Mouse (Mus musculus) urinary bladder, postnatal 14 days (tissue): ENCODE measurements at regions not wholly inside any gene's neighbourhood (a gene's known extent, or its start where the extent isn't known, plus 50 kb on each side); places are given as distances from the start of the nearest gene placed in this dataset.
"Not testable (repeated sequence)": the region's sequence is repeated elsewhere in the genome, so short reads cannot be mapped to it uniquely, and the experiment has no call there.

Experiments used
- DNase-seq: peaks from one replicate; pipeline ENCODE4 v3.0.0; 2021; ENCODE audit warnings: low spot score

GRCm38 (mm10) chr10:118602922-118603321 is 162.1 kb downstream of the Ifng start:
- DNase-seq: no peak

- DNase-seq: no peak
These were observed 163.1 kb downstream of the Ifng start for GRCm38 (mm10) chr10:118603857-118604414.

GRCm38 (mm10) chr10:118605156-118605821 is 164.4 kb downstream of the Ifng start:
- no peak for DNase-seq

- no peak for DNase-seq
These were observed 166.6 kb downstream of the Ifng start for GRCm38 (mm10) chr10:118607418-118607817.

- DNase-seq: no peak
These were observed 167.7 kb downstream of the Ifng start for GRCm38 (mm10) chr10:118608376-118609145.

- DNase-seq: no peak
These were observed 168.3 kb downstream of the Ifng start for GRCm38 (mm10) chr10:118609157-118609556.

GRCm38 (mm10) chr10:118610868-118611461 is 170.1 kb downstream of the Ifng start:
- DNase-seq: no peak

- no peak for DNase-seq
These were observed 171.2 kb downstream of the Ifng start for GRCm38 (mm10) chr10:118612091-118612490.

- no peak for DNase-seq
These were observed 172.3 kb downstream of the Ifng start for GRCm38 (mm10) chr10:118613056-118613695.

GRCm38 (mm10) chr10:118614251-118614865 is 173.5 kb downstream of the Ifng start:
- DNase-seq: no peak

GRCm38 (mm10) chr10:118615131-118616020 is 174.5 kb downstream of the Ifng start:
- DNase-seq: no peak

- no peak for DNase-seq
These were observed 175.3 kb downstream of the Ifng start for GRCm38 (mm10) chr10:118616031-118616615.

- no peak for DNase-seq
These were observed 176.6 kb downstream of the Ifng start for GRCm38 (mm10) chr10:118617291-118618044.

GRCm38 (mm10) chr10:118618251-118618650 is 177.4 kb downstream of the Ifng start:
- DNase-seq: not testable (repeated sequence)

GRCm38 (mm10) chr10:118618766-118619600 is 178.1 kb downstream of the Ifng start:
- DNase-seq: no peak

- no peak for DNase-seq
These were observed 178.8 kb downstream of the Ifng start for GRCm38 (mm10) chr10:118619601-118620000.

GRCm38 (mm10) chr10:118620611-118621010 is 179.8 kb downstream of the Ifng start:
- DNase-seq: no peak

GRCm38 (mm10) chr10:118621546-118621945 is 180.7 kb downstream of the Ifng start:
- DNase-seq: no peak

- DNase-seq: no peak
These were observed 181.3 kb downstream of the Ifng start for GRCm38 (mm10) chr10:118622131-118622530.
